Mouse (Mus musculus) embryonic fibroblast, embryonic 13.5 days (primary cell): ENCODE measurements around the gene Slc39a1. TPM values are rescaled to one million over a fixed set of nuclear protein-coding genes. Genes with fewer than 3 reads are reported as not detected.

Source experiments
- H3K27ac ChIP-seq: 2 replicates; pipeline ENCODE4 v1.5.1; 2012; ENCODE audit warnings: low read length, control low read depth, inconsistent platforms; ENCODE audit not compliant: insufficient read depth
- H3K4me1 ChIP-seq: 2 replicates; pipeline ENCODE4 v1.6.1; 2011; ENCODE audit warnings: low read length; ENCODE audit not compliant: control insufficient read depth, insufficient read depth
- H3K4me3 ChIP-seq: 2 replicates; pipeline ENCODE4 v1.5.1; 2011; ENCODE audit warnings: mild to moderate bottlenecking, control low read depth, low read length; ENCODE audit not compliant: insufficient read depth
- CTCF ChIP-seq: IDR thresholded peaks from 2 replicates; pipeline ENCODE4 v1.5.1; 2011; ENCODE audit warnings: mild to moderate bottlenecking, control low read depth, low read length, moderate library complexity, borderline replicate concordance; ENCODE audit not compliant: insufficient read depth
- POLR2A ChIP-seq: IDR thresholded peaks from 2 replicates; pipeline ENCODE4 v1.6.1; 2011; ENCODE audit warnings: low read depth, mild to moderate bottlenecking, control low read depth, low read length, moderate library complexity
- polyA plus RNA-seq: library from polyadenylated mRNA; stranded (reverse); fragments of >200 nt; gene quantifications from 2 replicates; pipeline ENCODE4 v1.2.4, GENCODE M21; 2011; ENCODE audit warnings: low read depth; ENCODE audit not compliant: missing spikeins, insufficient read length

Slc39a1 gene
- polyA plus RNA-seq, 1 experiment, result 312 TPM

DNA sequence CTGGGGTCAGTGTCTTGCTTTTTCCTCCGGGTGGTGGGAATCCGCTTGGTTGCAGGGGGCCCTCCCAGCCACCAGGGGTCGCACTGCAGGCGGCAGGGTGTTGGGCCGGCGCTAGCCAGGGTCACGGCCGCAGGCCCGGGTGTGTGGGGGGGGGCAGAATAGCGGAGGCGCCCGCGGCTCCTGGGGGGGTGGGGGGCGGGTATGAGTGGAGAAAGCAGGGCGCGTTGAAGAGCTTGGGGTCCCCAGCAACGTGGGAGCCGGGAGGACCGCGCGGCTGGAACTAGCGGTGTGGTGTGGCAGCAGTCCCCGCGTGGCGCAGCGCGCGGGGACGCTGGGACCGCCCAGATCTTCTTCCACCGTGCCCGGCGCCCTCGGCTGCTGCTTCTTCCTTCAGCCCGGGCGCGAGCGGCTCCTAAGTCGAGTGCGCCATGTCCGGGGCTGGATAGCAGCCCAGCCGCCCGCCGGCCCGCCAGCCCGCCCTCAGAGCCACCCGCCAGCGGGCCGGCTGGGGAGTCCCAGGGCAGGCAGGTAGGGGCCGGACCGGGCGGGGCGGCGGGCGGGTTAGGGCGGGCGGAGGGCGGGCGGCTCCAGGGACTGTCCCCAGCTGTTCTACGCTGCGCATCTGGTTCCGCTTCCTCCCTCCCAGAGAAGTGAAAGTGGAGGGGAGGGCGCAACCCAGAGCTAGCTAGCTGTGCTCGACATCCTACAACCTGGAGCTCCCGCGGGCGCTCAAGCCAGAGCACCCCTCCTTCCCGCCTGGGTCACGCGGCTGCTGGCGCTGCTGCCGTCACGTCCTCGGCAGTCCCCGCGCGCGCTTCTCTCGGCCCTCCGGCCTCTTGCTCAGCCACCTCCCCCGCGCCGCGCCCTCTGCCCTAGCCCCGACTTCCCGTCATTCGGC is 17.3 kb downstream of the Slc39a1 start, which contains the start of gene Dennd4b:
TSS of gene Dennd4b (plus strand) at position 152 of the 898 bp plus-strand sequence.
- H3K27ac ChIP-seq, result peak within 1 kb of the TSS; percentile 94
- peak within 1 kb of the TSS; percentile 62 for H3K4me3 ChIP-seq
- H3K4me1 ChIP-seq, result no peaks in the 10 kb centered on the region
- TF ChIP-seq CTCF, result peak; percentile 76
- TF ChIP-seq POLR2A, result peak; percentile 84

GRCm38 (mm10) chr3:90265932-90266741 is 18.2 kb downstream of the Slc39a1 start:
- H3K27ac ChIP-seq, result peak overlapping the region; percentile 91
- no peaks in the 10 kb centered on the region for H3K4me1 ChIP-seq
- H3K4me3 ChIP-seq, result peak overlapping the region; percentile 52
- TF ChIP-seq CTCF (no peak), POLR2A (peak; percentile 24; the same call in 1 of the 2 replicates)

- no peak overlapping the region; the same call in 1 of the 2 replicates for H3K27ac ChIP-seq
- H3K4me3 ChIP-seq, result no peak overlapping the region
- no peaks in the 10 kb centered on the region for H3K4me1 ChIP-seq
- TF ChIP-seq POLR2A (no peak), CTCF (no peak)
Measured at GRCm38 (mm10) chr3:90266901-90267775, 19.2 kb downstream of the Slc39a1 start.

GRCm38 (mm10) chr3:90268190-90268589 is 20.2 kb downstream of the Slc39a1 start:
- Histone ChIP-seq H3K27ac (no peak overlapping the region), H3K4me1 (no peaks in the 10 kb centered on the region), H3K4me3 (no peak overlapping the region)
- TF ChIP-seq POLR2A (no peak), CTCF (no peak)

- Histone ChIP-seq H3K4me1 (no peaks in the 10 kb centered on the region), H3K4me3 (no peak overlapping the region), H3K27ac (no peak overlapping the region)
- TF ChIP-seq POLR2A (no peak), CTCF (no peak)
Measured at GRCm38 (mm10) chr3:90268971-90269370, 21.0 kb downstream of the Slc39a1 start.

DNA sequence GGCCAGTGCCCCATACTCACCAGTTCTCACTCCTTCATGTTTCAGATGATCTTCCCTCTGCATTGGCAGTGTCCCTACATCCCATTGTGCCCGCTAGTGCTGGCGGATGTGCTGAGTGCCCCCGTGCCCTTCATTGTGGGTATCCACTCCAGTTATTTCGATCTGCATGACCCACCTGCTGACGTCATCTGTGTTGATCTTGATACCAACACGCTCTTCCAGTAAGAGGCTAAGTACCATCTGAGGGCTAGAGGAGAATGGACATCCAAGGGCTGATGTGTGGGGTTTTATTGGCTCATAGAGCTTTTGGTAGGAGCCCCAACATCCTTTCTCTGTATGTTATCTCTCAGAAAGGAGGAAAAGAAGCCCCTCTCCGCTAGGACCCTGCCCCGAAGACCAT is 22.8 kb downstream of the Slc39a1 start:
- TF ChIP-seq CTCF (no peak), POLR2A (no peak)
- no peak overlapping the region for H3K4me3 ChIP-seq
- no peaks in the 10 kb centered on the region for H3K4me1 ChIP-seq
- no peak overlapping the region for H3K27ac ChIP-seq

DNA sequence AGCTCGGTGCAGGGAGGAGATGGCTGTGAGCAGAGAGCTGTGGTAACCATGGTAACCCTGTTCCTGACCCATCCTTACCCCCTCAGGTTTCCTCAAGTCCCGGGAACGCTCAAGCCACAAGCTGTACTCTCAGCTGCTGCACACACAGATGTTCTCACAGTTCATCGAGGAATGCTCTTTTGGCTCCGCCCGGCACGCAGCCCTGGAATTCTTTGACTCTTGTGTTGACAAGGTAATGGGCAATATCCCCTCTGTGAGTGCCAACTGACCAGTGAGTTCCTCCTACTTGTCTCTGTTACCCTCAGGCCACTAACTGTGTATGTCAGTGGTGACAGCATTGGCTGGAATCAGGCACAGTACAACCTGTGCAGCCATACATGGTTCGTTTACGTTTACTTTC is 24.2 kb downstream of the Slc39a1 start:
- Histone ChIP-seq H3K4me1 (no peaks in the 10 kb centered on the region), H3K4me3 (no peak overlapping the region), H3K27ac (no peak overlapping the region)
- TF ChIP-seq POLR2A (no peak), CTCF (no peak)

DNA sequence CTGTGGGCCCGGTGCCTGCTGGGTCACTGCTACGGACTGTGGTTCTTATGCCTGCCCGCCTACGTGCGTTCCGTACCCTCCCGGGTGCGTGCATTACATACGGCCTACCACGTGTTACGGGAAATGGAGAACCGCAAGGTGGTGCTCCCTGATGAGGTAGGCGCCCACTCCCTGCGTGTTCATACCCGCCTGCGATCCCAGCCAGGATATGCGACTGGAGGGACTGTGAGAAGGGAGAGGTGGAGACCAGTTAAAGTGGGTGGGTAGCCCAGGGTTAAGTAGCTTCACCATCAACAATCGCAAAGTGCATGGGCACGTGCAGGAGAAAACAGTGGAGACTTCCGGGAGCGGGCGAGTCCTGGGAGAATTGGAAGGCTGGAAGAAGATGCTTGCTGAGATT is 25.9 kb downstream of the Slc39a1 start:
- Histone ChIP-seq H3K4me1 (no peaks in the 10 kb centered on the region), H3K27ac (no peak overlapping the region)
- TF ChIP-seq CTCF, result no peak
- TF ChIP-seq POLR2A, result no peak

DNA sequence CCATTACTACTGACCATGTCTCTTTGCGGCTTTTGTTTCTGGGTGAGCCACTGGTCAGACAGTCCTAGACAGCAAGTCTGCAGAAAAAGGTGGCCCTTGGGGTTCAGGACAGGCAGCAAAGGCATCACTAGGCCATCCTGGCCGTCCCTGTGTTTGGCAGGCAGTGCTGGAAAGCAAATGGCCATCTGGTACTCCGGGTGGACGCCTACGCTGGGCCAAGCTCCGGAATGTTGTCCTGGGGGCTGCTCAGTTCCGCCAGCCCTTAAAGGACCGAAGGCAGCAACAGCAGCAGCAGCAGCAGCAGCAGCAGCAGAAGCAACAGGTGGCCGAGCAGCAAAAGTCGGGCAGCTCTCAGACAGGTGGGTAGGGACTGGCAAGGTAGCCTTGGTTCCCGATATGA is 27.3 kb downstream of the Slc39a1 start:
- Histone ChIP-seq H3K4me3 (no peak overlapping the region), H3K4me1 (no peaks in the 10 kb centered on the region), H3K27ac (no peak overlapping the region)
- TF ChIP-seq CTCF, result no peak
- TF ChIP-seq POLR2A, result no peak

More for the DNA sequence above, 25.9 kb downstream of the Slc39a1 start:
- H3K4me3 ChIP-seq, result no peak overlapping the region
